Mouse (Mus musculus): ENCODE measurements around the gene Nin.

Nin gene

DNA sequence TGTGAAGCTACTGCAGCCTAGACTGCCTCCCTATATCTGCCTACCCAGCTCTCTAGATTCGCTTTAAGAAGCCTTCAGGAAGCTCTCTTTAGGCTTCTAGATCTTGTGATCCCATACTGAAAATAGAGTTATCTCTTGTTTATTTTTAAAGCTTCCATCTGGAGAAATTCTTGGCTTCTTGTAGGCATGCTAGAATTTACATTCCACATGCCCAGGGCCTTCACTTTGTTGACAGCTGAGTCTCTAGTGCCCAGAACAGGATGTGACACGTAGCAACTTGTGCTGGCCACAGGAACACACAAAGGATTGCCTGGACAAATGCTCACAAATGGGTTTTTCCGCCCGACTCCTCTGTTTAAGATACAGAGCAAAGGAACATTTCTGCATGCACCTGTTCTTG is 97.6 kb downstream of the Nin start:
- DNase-seq (ENCODE audit: low read depth), result no peak

DNA sequence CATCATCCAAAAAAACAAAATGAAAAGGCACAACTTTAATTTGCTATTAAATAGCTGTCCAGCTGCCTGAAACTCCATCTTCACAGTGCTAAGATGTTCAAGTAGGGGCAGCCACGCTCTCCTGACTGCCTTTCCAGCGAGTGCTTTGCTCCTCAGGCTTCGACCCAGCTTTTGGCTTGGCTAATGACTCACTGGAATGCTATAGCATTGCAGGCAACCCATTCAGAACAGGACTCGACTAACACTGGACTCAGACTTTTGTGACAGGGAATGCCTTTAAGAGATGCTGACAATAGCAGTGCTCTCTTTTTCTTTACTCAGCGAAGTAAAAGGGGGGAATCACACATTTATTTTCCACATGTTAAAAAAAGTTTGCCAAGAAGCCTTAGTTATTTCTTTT is 101.8 kb downstream of the Nin start:
- DNase-seq (ENCODE audit: low read depth), result no peak

- no peak for DNase-seq (ENCODE audit: low read depth)
Observed at GRCm38 (mm10) chr12:70010356-70010755, 103.2 kb downstream of the Nin start.

DNA sequence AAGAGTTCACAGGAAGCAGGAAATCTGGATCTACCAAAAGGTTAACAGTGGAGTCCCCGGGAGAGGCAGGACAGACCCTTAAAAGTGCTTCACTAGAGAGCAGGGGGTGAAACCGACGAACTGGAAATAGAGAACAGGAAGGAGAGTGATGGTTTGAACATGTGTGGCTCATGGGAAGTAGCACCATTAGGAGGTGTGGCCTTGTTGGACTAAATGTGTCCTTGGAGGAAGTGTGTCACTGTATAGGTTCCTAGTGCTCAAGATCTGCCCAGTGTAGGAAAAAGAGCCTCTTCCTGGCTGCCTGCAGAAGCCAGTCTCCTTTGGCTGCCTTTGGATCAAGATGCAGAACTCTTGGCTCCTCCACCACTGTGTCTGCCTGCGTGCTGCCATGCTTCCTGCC is 108.4 kb downstream of the Nin start:
- DNase-seq (ENCODE audit: low read depth), result no peak

DNA sequence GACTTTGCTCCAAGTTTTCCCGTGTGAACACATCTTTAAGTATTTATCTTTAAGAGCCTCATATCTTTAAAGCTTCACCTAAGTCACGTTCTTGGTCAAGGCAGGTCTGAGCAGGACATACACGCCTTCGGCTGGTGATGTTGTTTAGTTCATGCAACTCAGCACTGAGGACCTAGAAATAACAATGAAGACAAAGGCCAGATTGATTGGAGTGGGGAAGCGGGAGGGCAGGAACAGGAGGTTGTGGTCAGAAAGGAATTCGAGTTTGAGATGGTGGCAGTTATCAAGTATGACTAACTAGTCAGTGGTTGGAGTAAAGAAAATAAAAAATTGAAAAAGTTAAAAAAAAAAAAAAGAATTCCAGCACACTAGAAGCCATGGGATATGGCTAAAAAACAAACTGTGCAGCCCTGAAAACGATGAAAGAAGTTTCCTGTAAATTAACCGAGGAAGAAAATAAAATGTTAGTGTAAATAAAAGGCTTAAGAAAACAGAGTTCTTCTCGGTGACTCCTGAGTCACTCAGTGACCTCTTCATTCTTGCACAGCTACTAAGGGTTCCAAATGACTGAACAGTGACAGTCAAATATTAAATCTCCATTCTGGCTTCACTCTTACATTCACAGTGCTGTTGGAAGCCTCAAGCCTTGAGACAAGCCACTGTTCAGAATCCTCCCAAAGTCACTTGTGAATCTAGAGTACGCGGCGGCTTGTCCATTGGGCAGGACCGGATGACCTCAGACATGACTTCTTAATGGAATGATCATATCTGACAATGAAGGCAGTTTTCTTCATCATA is 115.1 kb downstream of the Nin start:
- peak; percentile 96 for DNase-seq (ENCODE audit: low read depth)

DNA sequence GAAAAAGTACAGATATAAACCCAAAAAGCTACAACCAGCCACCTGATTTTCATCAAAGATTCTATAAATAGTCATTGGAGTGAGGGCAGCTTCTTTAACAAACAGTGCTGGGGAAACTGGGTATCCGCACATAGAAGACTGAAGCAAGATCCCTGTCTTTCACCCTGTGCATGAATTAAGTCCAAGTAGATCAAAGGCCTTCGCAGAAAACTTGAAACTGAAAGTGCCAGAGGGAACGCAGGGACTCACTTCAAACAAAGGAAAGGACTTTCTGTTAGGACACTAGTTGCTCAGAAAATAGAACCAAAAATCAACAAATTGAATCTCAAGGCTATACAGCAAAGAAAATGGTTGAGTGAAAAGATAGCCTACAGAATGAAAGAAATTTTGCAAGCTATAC is 118.1 kb downstream of the Nin start:
- DNase-seq (ENCODE audit: low read depth), result no peak

DNA sequence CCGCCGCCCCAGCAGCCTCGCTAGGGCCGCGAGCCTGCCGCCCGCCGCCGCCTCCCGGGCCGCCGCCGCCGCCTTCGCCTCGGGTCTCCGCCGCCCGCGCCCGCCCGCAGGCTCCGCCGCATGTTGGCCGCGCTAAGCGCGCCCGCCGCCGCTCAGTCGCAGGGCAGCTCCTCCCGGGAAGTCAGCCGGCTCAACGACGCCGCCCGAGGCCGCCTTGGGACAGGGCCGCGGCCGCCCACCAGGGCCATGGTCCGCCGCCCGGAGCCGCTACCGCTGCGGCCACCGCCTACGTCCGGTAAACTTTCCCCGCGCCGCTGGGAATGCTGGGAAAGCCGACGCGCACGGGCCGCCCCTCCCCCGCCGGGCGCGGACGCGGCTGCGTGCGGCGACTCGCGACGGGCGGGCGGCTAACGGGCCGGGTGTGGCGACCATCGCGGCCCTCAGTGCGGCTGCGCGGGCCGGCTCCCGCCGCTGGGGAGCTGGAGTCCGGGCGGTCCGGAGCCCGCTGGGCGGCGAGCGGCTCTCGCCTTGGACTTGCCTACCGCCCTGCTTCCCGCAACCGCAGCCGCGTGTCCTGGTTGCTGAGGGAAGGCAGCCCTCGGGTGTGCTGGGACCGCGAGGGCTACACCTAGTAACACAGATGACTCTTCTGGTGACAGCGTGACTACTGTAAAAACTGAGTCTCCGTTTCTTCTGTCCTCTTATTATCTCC is 126.6 kb downstream of the Nin start, which contains the start of gene Sav1:
Sav1 (minus strand) TSS at position 217 of the 712 bp plus-strand sequence.
- DNase-seq (ENCODE audit: low read depth), result peak; percentile 63

DNA sequence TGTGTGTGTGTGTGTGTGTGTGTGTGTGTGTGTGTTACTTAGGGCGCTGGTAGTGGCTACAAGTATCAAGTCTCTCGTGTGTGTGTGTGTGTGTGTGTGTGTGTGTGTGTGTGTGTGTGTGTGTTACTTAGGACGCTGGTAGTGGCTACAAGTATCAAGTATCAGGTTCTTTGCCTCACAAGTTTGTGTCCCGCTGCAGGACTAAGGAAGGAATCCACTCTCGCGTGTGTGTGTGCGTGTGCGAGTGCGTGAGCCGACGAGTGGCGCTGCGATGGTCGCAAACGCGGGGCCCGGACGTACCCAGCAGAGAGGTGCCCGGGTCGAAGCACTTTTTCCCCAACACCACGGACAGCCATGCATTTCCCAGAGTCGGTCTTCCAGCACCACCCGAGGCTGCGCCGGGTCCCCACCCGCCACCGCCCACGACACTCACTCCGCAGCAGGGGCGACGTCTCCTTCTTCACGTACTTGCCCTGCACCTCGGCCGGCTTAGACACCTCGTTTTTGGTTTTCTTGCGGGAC is 127.2 kb downstream of the Nin start:
- DNase-seq (ENCODE audit: low read depth), result no peak

DNA sequence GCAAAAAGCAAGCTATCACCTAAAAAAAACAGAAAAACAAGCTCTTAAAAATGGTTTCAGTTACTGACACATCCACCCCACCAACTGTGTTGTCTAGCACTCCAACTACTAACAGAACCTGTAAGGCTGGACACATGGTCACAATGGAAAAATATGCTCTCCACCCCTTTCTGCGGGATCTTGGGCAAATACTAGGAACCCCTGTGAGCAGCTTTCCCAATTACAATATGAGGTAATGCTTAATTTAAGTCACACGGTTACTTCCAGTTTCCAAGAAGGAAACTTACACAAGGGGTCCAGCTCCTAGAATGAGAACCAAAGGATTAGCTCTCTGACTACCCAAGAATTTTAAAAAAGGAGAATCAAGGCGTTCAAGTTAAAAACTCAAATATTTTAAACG is 128.0 kb downstream of the Nin start:
- DNase-seq (ENCODE audit: low read depth), result peak; percentile 47

- no peak for DNase-seq (ENCODE audit: low read depth)
Observed at GRCm38 (mm10) chr12:69982874-69983273, 130.6 kb downstream of the Nin start.

DNA sequence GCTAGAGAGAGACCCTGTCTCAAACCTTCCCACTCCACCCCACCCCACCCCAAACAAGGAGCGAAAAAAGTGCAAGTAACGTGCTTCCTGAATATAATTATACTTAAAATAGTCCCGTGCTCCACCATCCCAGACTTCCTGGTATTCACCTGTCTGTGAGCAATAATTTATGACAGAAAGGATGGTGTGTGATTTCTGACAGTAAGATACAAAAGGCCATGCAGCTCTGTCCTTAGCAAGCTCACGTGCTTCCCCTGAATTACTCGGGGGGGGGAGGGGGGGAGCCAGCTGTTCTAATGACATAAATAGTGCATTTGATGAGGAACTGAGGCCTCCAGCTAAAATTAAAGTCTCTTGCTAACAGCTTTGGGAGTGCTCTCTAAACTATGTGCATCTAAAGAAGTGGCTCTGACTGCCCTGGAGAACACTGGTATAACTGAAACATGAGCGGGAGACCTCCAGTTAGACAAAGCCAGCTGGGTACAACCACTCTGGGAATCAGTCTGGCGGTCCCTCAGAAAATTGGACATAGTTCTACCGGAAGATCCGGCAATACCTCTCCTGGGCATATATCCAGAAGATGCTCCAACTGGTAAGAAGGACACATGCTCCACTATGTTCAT is 136.0 kb downstream of the Nin start:
- DNase-seq (ENCODE audit: low read depth), result no peak

DNA sequence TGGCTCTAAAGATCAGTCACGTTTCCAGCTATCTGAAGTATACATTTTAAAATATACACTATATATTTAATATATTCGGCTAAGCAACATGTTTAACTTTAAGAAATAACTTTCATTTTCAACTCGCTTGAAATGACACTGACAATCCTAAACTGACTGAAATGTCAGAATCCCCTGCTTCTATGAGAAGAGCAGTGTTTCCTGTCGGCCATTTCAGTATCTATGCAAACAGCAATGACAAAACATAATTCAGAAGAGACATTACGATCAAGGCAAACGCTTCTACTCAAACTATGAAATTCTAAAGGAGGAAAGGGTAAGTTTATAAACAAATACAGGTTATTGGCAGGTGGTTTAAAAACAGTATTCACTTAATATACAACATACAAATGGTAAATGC is 136.8 kb downstream of the Nin start:
- DNase-seq (ENCODE audit: low read depth), result no peak

GRCm38 (mm10) chr12:69973666-69974065 is 139.9 kb downstream of the Nin start:
- no peak for DNase-seq (ENCODE audit: low read depth)

GRCm38 (mm10) chr12:69968154-69968553 is 145.4 kb downstream of the Nin start:
- DNase-seq (ENCODE audit: low read depth), result no peak

GRCm38 (mm10) chr12:69967112-69967511 is 146.4 kb downstream of the Nin start:
- DNase-seq (ENCODE audit: low read depth), result no peak

GRCm38 (mm10) chr12:69966071-69966470 is 147.4 kb downstream of the Nin start:
- DNase-seq (ENCODE audit: low read depth), result no peak

DNA sequence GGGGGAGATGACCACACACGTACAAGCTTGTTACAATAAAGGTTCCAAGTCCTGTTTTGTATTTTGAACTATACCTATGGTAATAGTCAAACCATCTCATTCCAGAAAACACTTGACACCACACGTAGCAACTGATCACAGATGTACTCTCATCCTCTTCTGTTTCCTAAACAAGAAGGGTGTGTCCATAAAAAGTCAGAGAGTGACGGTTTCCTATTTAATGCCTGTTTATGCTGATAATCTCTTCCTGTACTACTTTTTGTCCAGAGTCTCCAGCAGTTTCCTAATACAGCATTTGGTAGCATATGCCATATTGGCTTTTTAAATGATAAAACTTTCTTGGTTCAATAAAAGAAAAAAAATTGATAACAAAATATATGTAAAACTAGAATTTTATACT is 147.9 kb downstream of the Nin start:
- DNase-seq (ENCODE audit: low read depth), result no peak

DNA sequence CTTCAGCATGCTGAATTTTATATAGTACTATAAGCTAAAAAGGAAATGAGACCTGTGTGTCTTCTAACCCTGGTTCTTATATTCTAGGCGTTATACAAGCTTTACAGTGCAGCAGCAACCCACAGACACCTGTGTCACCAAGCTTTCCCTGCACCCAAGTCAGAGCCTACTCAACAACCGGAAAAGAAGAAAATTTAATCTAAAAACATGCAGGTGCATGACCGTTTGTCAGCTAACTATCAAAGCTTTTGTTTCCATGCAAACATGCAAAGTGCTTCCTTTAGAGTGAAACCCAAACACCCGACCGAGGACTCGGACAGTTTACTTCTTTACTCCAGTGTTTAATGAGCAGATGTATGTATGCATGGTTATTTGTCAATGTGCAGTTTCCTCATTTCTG is 150.4 kb downstream of the Nin start:
- DNase-seq (ENCODE audit: low read depth), result no peak

DNA sequence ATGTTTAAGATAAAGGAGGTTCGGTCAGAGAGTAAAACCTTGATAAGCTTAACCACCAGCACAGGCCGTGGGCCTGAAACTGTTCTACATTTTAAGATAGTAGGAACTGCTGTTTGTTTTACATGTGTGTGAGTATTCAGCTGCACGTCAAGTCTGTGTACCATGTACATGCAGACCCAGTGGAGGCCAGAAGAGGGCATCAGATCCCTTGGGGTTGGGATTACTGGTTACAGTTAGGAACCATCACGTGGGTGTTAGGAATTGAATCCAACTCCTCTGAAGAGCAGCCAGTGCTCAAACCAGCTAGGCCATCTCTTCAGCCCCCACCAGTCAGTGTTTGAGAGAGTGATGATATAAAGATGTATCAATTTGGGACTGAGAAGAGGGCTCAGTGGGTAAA is 151.0 kb downstream of the Nin start:
- peak; percentile 54 for DNase-seq (ENCODE audit: low read depth)
